Mouse (Mus musculus): ENCODE measurements around the gene Fmnl2. TPM values are rescaled to one million over a fixed set of nuclear protein-coding genes. Genes with fewer than 3 reads are reported as not detected.

Fmnl2 gene
- total and polyA plus RNA-seq, 3 experiments: 0.42 to 2.8 (median 2.1) TPM

DNA sequence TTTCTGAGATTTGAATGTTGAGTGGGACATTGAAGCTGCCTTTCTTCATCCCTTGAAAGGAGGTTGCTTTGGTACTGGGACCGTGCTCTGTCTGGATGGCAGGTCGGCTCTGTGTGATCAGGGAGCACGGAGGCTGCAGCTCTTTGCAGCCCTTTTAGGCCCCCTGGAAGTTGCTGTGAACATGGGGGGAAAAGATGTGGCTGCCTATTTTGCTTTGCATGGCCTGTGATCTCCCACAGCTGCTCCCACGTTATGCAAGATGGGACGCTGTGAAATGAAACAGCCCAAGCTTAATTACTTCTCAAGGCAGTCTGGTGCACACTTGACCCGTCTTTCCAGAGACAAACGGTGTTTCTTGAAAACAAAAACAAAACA, 1.8 kb downstream of the Fmnl2 start:
- Histone ChIP-seq H3K9ac (ENCODE audit: insufficient read depth, low read depth) (no peak overlapping the region), H3K27ac (ENCODE audit: insufficient read depth, low read depth) (no peak overlapping the region), H3K4me2 (ENCODE audit: insufficient read depth, low read depth, poor library complexity, severe bottlenecking) (no peak overlapping the region), H3K4me1 (ENCODE audit: control insufficient read depth in 1 of 2, insufficient read depth in 2 of 2) (peaks cover 0 to 24% of the 10 kb centered on the region in 2 experiments; a peak in 2 of 4 replicates), H3K27me3 (replicated peaks) (peaks cover 26% of the 10 kb centered on the region), H3K4me3 (replicated peaks in 1 of 3; ENCODE audit: low read depth in 2 of 3, low read length in 2 of 3, poor library complexity in 1 of 3) (no peak overlapping the region), H3K36me3 (replicated peaks in 1 of 2; ENCODE audit: control insufficient read depth in 1 of 2, insufficient read depth in 1 of 2, low read length in 1 of 2) (no peaks in the 10 kb centered on the region), H3K9me3 (replicated peaks; ENCODE audit: low read length) (no peaks in the 10 kb centered on the region), H3K79me2 (replicated peaks; ENCODE audit: control insufficient read depth, extremely low read depth, insufficient read depth, poor library complexity, severe bottlenecking) (no peaks in the 10 kb centered on the region)
- dilution Hi-C loops (cut with MboI; ENCODE audit: extremely low pct_ligation_motif_present, extremely low pct_unique_long_range_greater_than_20kb, low sequenced_read_pairs): no loop called here
- TF ChIP-seq E2F4 (IDR thresholded peaks at IDR 0.05; ENCODE audit: insufficient replicate concordance, low read depth, low read length): no peak
- no peak for TF ChIP-seq RCOR1 (conservative IDR thresholded peaks at IDR 0.05; ENCODE audit: low read depth, low read length)
- no peak for TF ChIP-seq BHLHE40 (IDR thresholded peaks at IDR 0.05; ENCODE audit: low read depth, low read length)
- TF ChIP-seq MEF2A (IDR thresholded peaks at IDR 0.05; ENCODE audit: borderline replicate concordance, low read depth, low read length): no peak
- TF ChIP-seq SMC3 (IDR thresholded peaks at IDR 0.05; ENCODE audit: low read depth, low read length): no peak
- TF ChIP-seq KAT2A (IDR thresholded peaks at IDR 0.05; ENCODE audit: insufficient replicate concordance, low read length): no peak
- TF ChIP-seq MYC (IDR thresholded peaks at IDR 0.05; ENCODE audit: low read depth, low read length): no peak
- TF ChIP-seq JUN (IDR thresholded peaks at IDR 0.05; ENCODE audit: insufficient read depth, low read depth, low read length): no peak
- no peak for TF ChIP-seq CTCF (conservative IDR thresholded peaks at IDR 0.05 in 1 of 2, IDR thresholded peaks at IDR 0.05 in 1 of 2; ENCODE audit: low read depth in 2 of 2, low read length in 2 of 2)
- TF ChIP-seq USF2 (conservative IDR thresholded peaks at IDR 0.05; ENCODE audit: low read depth, low read length): no peak
- TF ChIP-seq NRF1 (IDR thresholded peaks at IDR 0.05; ENCODE audit: low read depth, low read length): no peak
- no peak for TF ChIP-seq UBTF (IDR thresholded peaks at IDR 0.05; ENCODE audit: low read depth, low read length)
- DNase-seq (ENCODE audit: extremely low read depth): no peak
- in situ Hi-C loops (cut with MboI; ENCODE audit: low pct_ligation_motif_present, low pct_unique_long_range_greater_than_20kb, low sequenced_read_pairs): no loop called here

DNA sequence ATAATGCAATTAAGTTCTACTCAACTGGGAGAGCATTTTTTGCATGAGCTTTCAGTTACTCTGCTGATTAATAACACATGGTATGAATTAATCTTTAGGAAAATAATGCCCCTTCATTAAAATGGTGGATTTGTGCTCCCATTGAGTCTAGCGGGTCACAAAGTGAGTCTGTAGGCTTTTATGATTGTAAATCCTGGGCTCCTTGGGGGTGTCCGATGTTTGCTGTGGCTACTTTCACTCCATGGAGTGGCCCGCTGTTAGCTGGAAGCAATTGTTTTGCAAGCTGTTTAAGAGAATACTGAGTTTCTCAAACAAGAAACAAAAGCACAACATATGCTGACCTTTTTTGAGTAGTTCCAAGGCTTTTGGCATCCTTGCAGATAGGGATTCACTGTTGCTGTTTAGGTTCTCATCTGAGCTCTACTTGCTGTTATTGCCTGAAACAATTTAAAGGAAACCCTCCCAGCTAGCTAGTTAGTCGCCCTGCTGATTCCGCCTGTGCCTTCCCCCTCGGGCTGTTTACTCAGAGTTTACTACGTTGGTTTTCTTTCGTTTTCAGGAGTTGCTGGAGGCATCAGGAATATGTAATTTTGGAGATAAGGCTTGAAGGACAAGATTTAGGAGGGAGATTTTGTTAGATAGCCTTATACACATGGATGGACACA, 2.6 kb downstream of the Fmnl2 start:
- no peak overlapping the region for H3K27ac ChIP-seq (ENCODE audit: insufficient read depth, low read depth)
- H3K9me3 ChIP-seq (replicated peaks; ENCODE audit: low read length): no peaks in the 10 kb centered on the region
- TF ChIP-seq ETS1 (conservative IDR thresholded peaks at IDR 0.05; ENCODE audit: low read depth, low read length): no peak
- no peak for TF ChIP-seq MEF2A (IDR thresholded peaks at IDR 0.05; ENCODE audit: borderline replicate concordance, low read depth, low read length)
- TF ChIP-seq POLR2AphosphoS2 (IDR thresholded peaks at IDR 0.05; ENCODE audit: low read depth, low read length): no peak
- TF ChIP-seq CHD1 (IDR thresholded peaks at IDR 0.05; ENCODE audit: low read depth, low read length): no peak
- no peak for TF ChIP-seq UBTF (IDR thresholded peaks at IDR 0.05; ENCODE audit: low read depth, low read length)
- TF ChIP-seq ZC3H11A (IDR thresholded peaks at IDR 0.05; ENCODE audit: low read depth, low read length): no peak
- TF ChIP-seq GABPA (IDR thresholded peaks at IDR 0.05; ENCODE audit: insufficient replicate concordance, low read depth, low read length): no peak
- TF ChIP-seq JUND (conservative IDR thresholded peaks at IDR 0.05; ENCODE audit: low read depth, low read length): no peak
- TF ChIP-seq USF2 (conservative IDR thresholded peaks at IDR 0.05; ENCODE audit: low read depth, low read length): no peak
- no peak for TF ChIP-seq NELFE (IDR thresholded peaks at IDR 0.05; ENCODE audit: low read depth, low read length)
- no peak for TF ChIP-seq E2F4 (IDR thresholded peaks at IDR 0.05; ENCODE audit: insufficient replicate concordance, low read depth, low read length)
- no peak for TF ChIP-seq PAX5 (IDR thresholded peaks at IDR 0.05; ENCODE audit: low read length)
- TF ChIP-seq SIN3A (IDR thresholded peaks at IDR 0.05; ENCODE audit: low read length): no peak
- no peak for TF ChIP-seq USF1 (IDR thresholded peaks at IDR 0.05; ENCODE audit: low read depth, low read length)
- TF ChIP-seq ZKSCAN1 (IDR thresholded peaks at IDR 0.05; ENCODE audit: borderline replicate concordance, low read depth, low read length): no peak
- no peak for TF ChIP-seq NRF1 (IDR thresholded peaks at IDR 0.05; ENCODE audit: low read depth, low read length)
- H3K4me1 ChIP-seq (ENCODE audit: control insufficient read depth in 1 of 2, insufficient read depth in 2 of 2): peaks cover 0 to 24% of the 10 kb centered on the region in 2 experiments; a peak in 2 of 4 replicates
- H3K27me3 ChIP-seq (replicated peaks): peaks cover 26% of the 10 kb centered on the region
- DNase-seq (ENCODE audit: extremely low read depth): no peak
- H3K79me2 ChIP-seq (replicated peaks; ENCODE audit: control insufficient read depth, extremely low read depth, insufficient read depth, poor library complexity, severe bottlenecking): no peaks in the 10 kb centered on the region
- no peak overlapping the region for H3K4me3 ChIP-seq (replicated peaks in 1 of 3; ENCODE audit: low read depth in 2 of 3, low read length in 2 of 3, poor library complexity in 1 of 3)
- dilution Hi-C loops (cut with MboI; ENCODE audit: extremely low pct_ligation_motif_present, extremely low pct_unique_long_range_greater_than_20kb, low sequenced_read_pairs): no loop called here
- no peak overlapping the region for H3K9ac ChIP-seq (ENCODE audit: insufficient read depth, low read depth)
- in situ Hi-C loops (cut with MboI; ENCODE audit: low pct_ligation_motif_present, low pct_unique_long_range_greater_than_20kb, low sequenced_read_pairs): no loop called here
- no peaks in the 10 kb centered on the region for H3K36me3 ChIP-seq (replicated peaks in 1 of 2; ENCODE audit: control insufficient read depth in 1 of 2, insufficient read depth in 1 of 2, low read length in 1 of 2)
- H3K4me2 ChIP-seq (ENCODE audit: insufficient read depth, low read depth, poor library complexity, severe bottlenecking): peak overlapping the region; percentile 58

All from CH12.LX (cell line).